Mouse (Mus musculus): Measurements from ENCODE around the gene Parp11. TPM values are rescaled to one million over a fixed set of nuclear protein-coding genes. Genes with fewer than 3 reads are reported as not detected.
"Not testable (repeated sequence)": the region's sequence is repeated elsewhere in the genome, so short reads cannot be mapped to it uniquely, and the experiment has no call there.

Gene Parp11
- polyA plus RNA-seq, 1 experiment: 27.7 TPM

DNA sequence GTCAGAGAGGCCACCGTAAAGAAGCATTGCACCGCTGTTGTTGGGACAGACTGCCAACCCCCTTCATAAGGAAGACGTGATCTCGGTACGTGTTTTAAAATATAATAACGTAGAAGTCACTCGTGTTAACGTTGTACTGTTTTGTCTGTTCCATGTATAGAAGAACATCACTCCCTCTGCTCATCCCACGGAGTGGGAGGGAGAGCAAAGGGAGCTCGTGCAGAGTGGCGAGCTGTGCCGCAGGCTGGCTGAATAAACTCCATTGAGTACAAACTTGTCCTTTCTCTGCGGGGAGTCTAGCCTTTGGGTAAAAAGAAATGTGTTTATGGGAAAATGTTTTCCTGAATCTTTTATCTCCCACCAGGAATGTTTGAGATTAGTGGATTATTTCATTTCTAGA is 47.1 kb downstream of the Parp11 start:
- H3K4me1 ChIP-seq (ENCODE audit: control insufficient read depth, insufficient read depth, low read length): no peaks in the 10 kb centered on the region
- TF ChIP-seq POLR2A (IDR thresholded peaks at IDR 0.05; ENCODE audit: borderline replicate concordance, control insufficient read depth, low read depth, low read length) (no peak), CTCF (IDR thresholded peaks at IDR 0.05; ENCODE audit: control insufficient read depth, insufficient read depth, low read length) (no peak)
- no peak overlapping the region for H3K27ac ChIP-seq (ENCODE audit: control insufficient read depth, insufficient read depth, low read depth, low read length, poor library complexity)
- whole genome bisulfite sequencing: 91% methylated on average over 13 of the region's 13 CpGs
- no peak overlapping the region for H3K4me3 ChIP-seq (replicated peaks; ENCODE audit: control insufficient read depth, low read depth, low read length)

DNA sequence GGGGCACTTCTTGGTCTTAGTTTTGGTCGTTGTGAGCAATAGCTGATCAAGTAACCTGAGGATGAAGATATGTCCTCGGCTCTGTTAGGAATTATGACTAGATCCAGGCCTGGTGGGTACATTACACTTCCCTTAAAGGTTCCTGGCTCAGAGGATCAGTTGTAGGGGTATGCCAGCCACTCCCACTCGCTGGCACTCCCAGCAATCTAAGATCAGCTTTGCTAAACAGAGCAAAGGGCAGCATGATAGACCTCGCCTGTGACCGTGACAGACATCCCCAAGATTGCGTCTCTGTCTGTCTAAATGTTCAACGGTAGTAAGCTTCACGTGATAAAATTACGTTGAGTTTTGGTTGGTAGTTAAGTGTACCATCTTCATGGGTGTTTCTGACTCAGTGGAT is 47.7 kb downstream of the Parp11 start:
- Histone ChIP-seq H3K4me3 (replicated peaks; ENCODE audit: control insufficient read depth, low read depth, low read length) (no peak overlapping the region), H3K27ac (ENCODE audit: control insufficient read depth, insufficient read depth, low read depth, low read length, poor library complexity) (no peak overlapping the region), H3K4me1 (ENCODE audit: control insufficient read depth, insufficient read depth, low read length) (no peaks in the 10 kb centered on the region)
- no peak for TF ChIP-seq CTCF (IDR thresholded peaks at IDR 0.05; ENCODE audit: control insufficient read depth, insufficient read depth, low read length)
- TF ChIP-seq POLR2A (IDR thresholded peaks at IDR 0.05; ENCODE audit: borderline replicate concordance, control insufficient read depth, low read depth, low read length): no peak
- 83% methylated on average over 9 of the region's 9 CpGs for WGBS

DNA sequence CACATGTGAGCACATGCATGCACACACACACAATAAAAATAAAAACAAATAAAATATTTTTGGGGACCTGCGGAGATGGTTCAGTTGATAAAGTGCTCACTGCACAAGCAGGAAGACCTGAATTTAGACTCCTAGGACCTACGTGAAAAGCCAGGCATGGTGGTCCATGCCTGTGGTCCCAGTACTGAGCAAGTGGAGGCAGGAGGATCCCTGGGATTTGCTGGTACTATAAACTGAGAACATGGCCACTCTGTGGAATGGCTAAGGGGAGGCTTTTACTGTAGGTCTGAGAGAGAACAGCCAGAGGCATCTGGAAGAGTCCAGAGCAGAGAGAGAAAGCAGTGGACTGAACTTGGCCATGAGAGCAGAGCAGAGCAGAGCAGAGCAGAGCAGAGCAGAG is 48.6 kb downstream of the Parp11 start:
- TF ChIP-seq CTCF (IDR thresholded peaks at IDR 0.05; ENCODE audit: control insufficient read depth, insufficient read depth, low read length) (no peak), POLR2A (IDR thresholded peaks at IDR 0.05; ENCODE audit: borderline replicate concordance, control insufficient read depth, low read depth, low read length) (no peak)
- WGBS: 74% methylated on average over 2 of the region's 2 CpGs
- H3K4me3 ChIP-seq (replicated peaks; ENCODE audit: control insufficient read depth, low read depth, low read length): no peak overlapping the region
- no peak overlapping the region for H3K27ac ChIP-seq (ENCODE audit: control insufficient read depth, insufficient read depth, low read depth, low read length, poor library complexity)
- no peaks in the 10 kb centered on the region for H3K4me1 ChIP-seq (ENCODE audit: control insufficient read depth, insufficient read depth, low read length)

DNA sequence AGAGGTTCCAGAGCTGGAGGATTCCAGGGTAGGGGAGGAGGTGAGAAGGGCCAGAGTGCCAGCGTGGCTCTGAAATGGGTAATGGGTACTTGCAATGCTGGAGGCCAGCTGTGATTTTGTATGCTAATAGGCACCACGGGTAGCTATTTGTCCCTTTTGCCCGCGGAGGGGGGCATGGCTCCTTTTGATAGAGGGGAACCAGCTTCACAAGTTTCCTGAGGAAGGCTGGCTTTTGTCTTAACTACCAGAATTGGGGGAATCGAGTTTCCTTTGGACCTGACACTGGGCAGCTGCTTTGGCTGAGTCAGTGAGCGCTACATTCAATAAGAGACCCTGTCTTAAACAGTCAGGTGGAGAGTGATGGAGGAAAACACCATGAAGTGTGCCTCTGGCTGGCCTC is 49.2 kb downstream of the Parp11 start:
- TF ChIP-seq POLR2A (IDR thresholded peaks at IDR 0.05; ENCODE audit: borderline replicate concordance, control insufficient read depth, low read depth, low read length) (no peak), CTCF (IDR thresholded peaks at IDR 0.05; ENCODE audit: control insufficient read depth, insufficient read depth, low read length) (no peak)

DNA sequence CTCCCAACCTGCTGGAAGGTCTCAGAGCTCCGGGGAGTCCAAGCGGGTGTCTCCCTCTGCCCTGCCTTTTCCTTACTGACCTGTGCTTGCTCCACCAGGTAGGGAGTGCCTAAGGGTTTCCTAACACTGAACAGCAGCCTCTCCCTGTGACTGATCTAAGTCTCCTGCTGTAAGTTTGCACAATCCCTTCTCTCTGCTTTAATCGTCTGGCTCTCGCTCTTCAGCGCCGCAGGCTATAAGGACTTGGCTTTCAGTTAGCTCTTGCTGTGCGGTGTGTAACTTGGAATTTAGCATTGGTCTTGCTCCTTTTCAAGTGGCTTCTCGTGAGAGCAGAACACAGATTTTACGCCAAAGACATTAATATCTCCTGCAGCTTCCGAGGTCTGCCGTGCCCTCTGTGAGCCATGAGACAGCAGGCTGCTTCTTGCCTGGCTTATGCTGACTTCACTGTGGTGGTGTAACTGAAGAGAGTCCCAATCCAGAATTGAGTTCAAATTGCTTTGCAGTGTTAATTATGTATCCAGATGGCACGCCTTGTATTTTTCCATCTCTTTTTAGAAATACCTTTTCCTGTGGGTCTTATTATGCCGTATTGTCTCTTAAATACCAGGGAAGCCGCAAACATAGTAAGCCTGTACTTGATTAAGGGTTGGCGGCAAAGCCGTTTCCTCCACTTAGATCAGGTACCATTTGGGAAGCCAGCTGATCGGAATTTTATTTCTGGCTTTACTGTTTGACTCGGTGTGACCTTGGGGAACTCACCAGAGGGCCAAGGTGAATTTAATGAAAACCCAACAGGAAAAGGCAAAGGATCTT is 50.4 kb downstream of the Parp11 start:
- WGBS: 89% methylated on average over 18 of the region's 18 CpGs
- no peak for TF ChIP-seq CTCF (IDR thresholded peaks at IDR 0.05; ENCODE audit: control insufficient read depth, insufficient read depth, low read length)
- no peak for TF ChIP-seq POLR2A (IDR thresholded peaks at IDR 0.05; ENCODE audit: borderline replicate concordance, control insufficient read depth, low read depth, low read length)

More for the DNA sequence above, 49.2 kb downstream of the Parp11 start:
- no peak overlapping the region for H3K4me3 ChIP-seq (replicated peaks; ENCODE audit: control insufficient read depth, low read depth, low read length)
- no peaks in the 10 kb centered on the region for H3K4me1 ChIP-seq (ENCODE audit: control insufficient read depth, insufficient read depth, low read length)
- no peak overlapping the region for H3K27ac ChIP-seq (ENCODE audit: control insufficient read depth, insufficient read depth, low read depth, low read length, poor library complexity)
- 28% methylated on average over 6 of the region's 6 CpGs for WGBS

DNA sequence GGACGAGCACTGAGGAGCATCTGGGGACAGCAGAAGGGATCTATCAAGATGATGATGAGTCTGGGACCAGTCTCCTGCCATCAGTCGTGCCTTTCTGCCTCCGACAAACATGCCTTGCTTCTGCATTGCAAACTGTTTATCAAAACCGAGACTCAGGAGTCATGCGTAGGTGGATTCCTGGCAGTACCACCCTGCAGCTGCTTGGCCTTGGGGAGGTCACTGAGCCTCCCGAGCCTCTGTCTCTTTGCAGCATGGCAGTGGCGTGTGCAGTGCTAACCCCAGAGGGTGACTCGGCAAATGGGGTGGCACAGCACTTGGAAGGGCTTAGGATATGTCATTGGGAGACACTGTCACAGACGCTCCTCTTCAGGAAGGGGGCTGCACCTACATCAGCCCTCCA is 53.5 kb downstream of the Parp11 start:
- WGBS: 68% methylated on average over 9 of the region's 9 CpGs
- Histone ChIP-seq H3K27ac (ENCODE audit: control insufficient read depth, insufficient read depth, low read depth, low read length, poor library complexity) (no peak overlapping the region), H3K4me1 (ENCODE audit: control insufficient read depth, insufficient read depth, low read length) (no peaks in the 10 kb centered on the region), H3K4me3 (replicated peaks; ENCODE audit: control insufficient read depth, low read depth, low read length) (no peak overlapping the region)
- TF ChIP-seq CTCF (IDR thresholded peaks at IDR 0.05; ENCODE audit: control insufficient read depth, insufficient read depth, low read length) (no peak), POLR2A (IDR thresholded peaks at IDR 0.05; ENCODE audit: borderline replicate concordance, control insufficient read depth, low read depth, low read length) (no peak)

More for the DNA sequence above, 50.4 kb downstream of the Parp11 start:
- Histone ChIP-seq H3K27ac (ENCODE audit: control insufficient read depth, insufficient read depth, low read depth, low read length, poor library complexity) (no peak overlapping the region), H3K4me1 (ENCODE audit: control insufficient read depth, insufficient read depth, low read length) (no peaks in the 10 kb centered on the region), H3K4me3 (replicated peaks; ENCODE audit: control insufficient read depth, low read depth, low read length) (no peak overlapping the region)

DNA sequence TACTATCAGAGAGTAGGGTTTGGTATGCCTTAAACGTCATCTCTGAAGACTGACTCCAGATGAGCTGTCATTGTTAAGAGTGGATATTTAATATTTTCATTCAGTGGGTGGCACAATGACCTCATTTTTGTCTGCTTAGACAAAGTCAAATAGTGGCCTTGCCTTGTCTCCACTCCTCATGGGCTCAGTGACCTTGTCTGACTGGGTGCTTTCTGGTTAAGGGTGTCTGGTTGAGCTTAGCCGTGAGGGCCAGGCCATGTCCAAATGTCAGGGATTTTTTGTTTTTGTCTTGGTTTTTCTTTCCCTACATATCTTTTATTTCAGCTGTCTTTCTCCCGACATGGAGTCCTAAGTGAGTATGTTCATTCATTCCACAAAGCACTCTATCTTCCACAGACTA is 54.2 kb downstream of the Parp11 start:
- Histone ChIP-seq H3K4me3 (replicated peaks; ENCODE audit: control insufficient read depth, low read depth, low read length) (no peak overlapping the region), H3K27ac (ENCODE audit: control insufficient read depth, insufficient read depth, low read depth, low read length, poor library complexity) (no peak overlapping the region), H3K4me1 (ENCODE audit: control insufficient read depth, insufficient read depth, low read length) (no peaks in the 10 kb centered on the region)
- no peak for TF ChIP-seq CTCF (IDR thresholded peaks at IDR 0.05; ENCODE audit: control insufficient read depth, insufficient read depth, low read length)
- TF ChIP-seq POLR2A (IDR thresholded peaks at IDR 0.05; ENCODE audit: borderline replicate concordance, control insufficient read depth, low read depth, low read length): no peak
- WGBS: 73% methylated on average over 3 of the region's 3 CpGs

DNA sequence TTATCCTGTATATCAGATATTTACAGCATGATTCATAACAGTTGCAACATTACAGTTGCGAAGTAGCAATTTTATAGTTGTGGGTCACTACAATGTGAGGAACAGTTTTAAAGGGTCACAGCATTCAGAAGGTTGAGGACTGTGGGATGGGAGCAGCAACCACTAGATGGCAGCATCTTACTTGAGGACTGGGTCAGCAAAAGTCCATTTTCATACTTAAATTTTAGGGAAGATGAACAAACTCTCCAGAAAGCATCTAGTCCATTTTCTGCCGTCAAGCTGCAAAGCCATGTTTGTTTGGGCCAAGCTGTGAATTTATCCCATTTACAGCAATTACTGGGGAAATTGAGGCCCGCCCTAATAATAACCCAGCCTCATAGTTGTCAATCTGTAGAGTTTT is 55.9 kb downstream of the Parp11 start:
- WGBS: 39% methylated on average over 3 of the region's 3 CpGs
- TF ChIP-seq CTCF (IDR thresholded peaks at IDR 0.05; ENCODE audit: control insufficient read depth, insufficient read depth, low read length) (peak; percentile 61), POLR2A (IDR thresholded peaks at IDR 0.05; ENCODE audit: borderline replicate concordance, control insufficient read depth, low read depth, low read length) (no peak)
- no peaks in the 10 kb centered on the region for H3K4me1 ChIP-seq (ENCODE audit: control insufficient read depth, insufficient read depth, low read length)
- no peak overlapping the region for H3K4me3 ChIP-seq (replicated peaks; ENCODE audit: control insufficient read depth, low read depth, low read length)
- no peak overlapping the region for H3K27ac ChIP-seq (ENCODE audit: control insufficient read depth, insufficient read depth, low read depth, low read length, poor library complexity)

DNA sequence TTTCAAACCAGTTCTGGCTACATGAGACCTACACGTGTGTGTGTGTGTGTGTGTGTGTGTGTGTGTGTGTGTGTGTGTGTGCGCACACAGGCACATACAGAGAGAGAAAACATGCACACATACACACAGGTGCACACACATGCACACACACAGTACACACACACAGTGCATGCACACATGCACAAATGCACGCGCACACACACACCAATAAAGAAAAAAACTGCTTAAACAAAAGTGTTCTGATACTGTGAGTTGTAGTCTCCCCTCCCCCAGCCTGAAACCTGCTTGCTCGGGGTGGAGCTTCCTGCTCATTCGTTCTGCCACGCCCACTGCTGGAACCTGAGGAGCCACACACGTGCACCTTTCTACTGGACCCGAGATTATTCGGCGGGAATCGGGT is 67.1 kb downstream of the Parp11 start:
- H3K4me1 ChIP-seq (ENCODE audit: control insufficient read depth, insufficient read depth, low read length); H3K4me3 ChIP-seq (replicated peaks; ENCODE audit: control insufficient read depth, low read depth, low read length); H3K27ac ChIP-seq (ENCODE audit: control insufficient read depth, insufficient read depth, low read depth, low read length, poor library complexity): not testable (repeated sequence)
- 82% methylated on average over 7 of the region's 12 CpGs for WGBS

Data from bone marrow, adult 2 months (tissue).